Mouse (Mus musculus): ENCODE data around the gene Cabp4. TPM values are rescaled to one million over a fixed set of nuclear protein-coding genes. Genes with fewer than 3 reads are reported as not detected.

The Cabp4 gene
- polyA plus RNA-seq, 1 experiment from 2014 or later: not detected

Other genes starting within 250 kb of the Cabp4 start
- gene Tcirg1, start 236.9 kb downstream of the Cabp4 start, polyA plus RNA-seq (2014; fragmentation: Nextera tagmentation; extraction: Ambion mirVana): 34.8 and 40.5 TPM in 2 replicates
- 374 and 390 TPM in 2 replicates for gene Ndufs8, start 231.3 kb downstream of the Cabp4 start, polyA plus RNA-seq (2014; fragmentation: Nextera tagmentation; extraction: Ambion mirVana)
- gene Aldh3b1, start 214.2 kb downstream of the Cabp4 start, polyA plus RNA-seq (2014; fragmentation: Nextera tagmentation; extraction: Ambion mirVana): 1.9 and 2.3 TPM in 2 replicates
- 14.4 and 16.0 TPM in 2 replicates for gene Unc93b1, start 208.8 kb downstream of the Cabp4 start, polyA plus RNA-seq (2014; fragmentation: Nextera tagmentation; extraction: Ambion mirVana)
- gene Aldh3b3, start 185.4 kb downstream of the Cabp4 start, polyA plus RNA-seq (2014; fragmentation: Nextera tagmentation; extraction: Ambion mirVana): not detected in 2 replicates
- 0.99 and 1.0 TPM in 2 replicates for gene Aldh3b2, start 171.7 kb downstream of the Cabp4 start, polyA plus RNA-seq (2014; fragmentation: Nextera tagmentation; extraction: Ambion mirVana)
- gene Acy3, start 157.5 kb downstream of the Cabp4 start, polyA plus RNA-seq (2014; fragmentation: Nextera tagmentation; extraction: Ambion mirVana): 13.0 and 13.5 TPM in 2 replicates
- 0.13 and 0.16 TPM in 2 replicates for gene Tbx10, start 151.3 kb downstream of the Cabp4 start, polyA plus RNA-seq (2014; fragmentation: Nextera tagmentation; extraction: Ambion mirVana)
- 42.1 and 42.7 TPM in 2 replicates for gene Nudt8, start 143.5 kb downstream of the Cabp4 start, polyA plus RNA-seq (2014; fragmentation: Nextera tagmentation; extraction: Ambion mirVana)
- 2.4 and 2.9 TPM in 2 replicates for gene Gm49405, start 143.4 kb downstream of the Cabp4 start, polyA plus RNA-seq (2014; fragmentation: Nextera tagmentation; extraction: Ambion mirVana)
- 3.6 and 3.9 TPM in 2 replicates for gene Doc2g, start 140.7 kb downstream of the Cabp4 start, polyA plus RNA-seq (2014; fragmentation: Nextera tagmentation; extraction: Ambion mirVana)
- 247 and 248 TPM in 2 replicates for gene Ndufv1, start 131.2 kb downstream of the Cabp4 start, polyA plus RNA-seq (2014; fragmentation: Nextera tagmentation; extraction: Ambion mirVana)
- 746 and 810 TPM in 2 replicates for gene Gstp1, start 106.0 kb downstream of the Cabp4 start, polyA plus RNA-seq (2014; fragmentation: Nextera tagmentation; extraction: Ambion mirVana)
- gene Gstp2, start 98.0 kb downstream of the Cabp4 start, polyA plus RNA-seq (2014; fragmentation: Nextera tagmentation; extraction: Ambion mirVana): 7.8 and 8.8 TPM in 2 replicates
- gene Gstp3, start 84.5 kb downstream of the Cabp4 start, polyA plus RNA-seq (2014; fragmentation: Nextera tagmentation; extraction: Ambion mirVana): 1.0 and 1.3 TPM in 2 replicates
- 0.57 TPM in 1 of 2 replicates, not detected in the other for gene Cabp2, start 62.5 kb downstream of the Cabp4 start, polyA plus RNA-seq (2014; fragmentation: Nextera tagmentation; extraction: Ambion mirVana)
- gene Cdk2ap2, start 46.9 kb downstream of the Cabp4 start, polyA plus RNA-seq (2014; fragmentation: Nextera tagmentation; extraction: Ambion mirVana): 87.4 and 103 TPM in 2 replicates
- gene Pitpnm1, start 44.0 kb downstream of the Cabp4 start, polyA plus RNA-seq (2014; fragmentation: Nextera tagmentation; extraction: Ambion mirVana): 13.3 and 14.3 TPM in 2 replicates
- 89.7 and 96.0 TPM in 2 replicates for gene Aip, start 18.2 kb downstream of the Cabp4 start, polyA plus RNA-seq (2014; fragmentation: Nextera tagmentation; extraction: Ambion mirVana)
- gene Gpr152, start 4.2 kb downstream of the Cabp4 start, polyA plus RNA-seq (2014; fragmentation: Nextera tagmentation; extraction: Ambion mirVana): not detected in 2 replicates
- 174 and 189 TPM in 2 replicates for gene Coro1b, start 4.6 kb upstream of the Cabp4 start, polyA plus RNA-seq (2014; fragmentation: Nextera tagmentation; extraction: Ambion mirVana)
- 3.1 and 3.3 TPM in 2 replicates for gene Ptprcap, start 9.6 kb upstream of the Cabp4 start, polyA plus RNA-seq (2014; fragmentation: Nextera tagmentation; extraction: Ambion mirVana)
- 37.4 and 40.6 TPM in 2 replicates for gene Rps6kb2, start 19.3 kb upstream of the Cabp4 start, polyA plus RNA-seq (2014; fragmentation: Nextera tagmentation; extraction: Ambion mirVana)
- gene Carns1, start 31.4 kb upstream of the Cabp4 start, polyA plus RNA-seq (2014; fragmentation: Nextera tagmentation; extraction: Ambion mirVana): 2.3 and 3.1 TPM in 2 replicates
- gene Tbc1d10c, start 47.3 kb upstream of the Cabp4 start, polyA plus RNA-seq (2014; fragmentation: Nextera tagmentation; extraction: Ambion mirVana): 3.9 and 4.4 TPM in 2 replicates
- gene Ppp1ca, start 48.0 kb upstream of the Cabp4 start, polyA plus RNA-seq (2014; fragmentation: Nextera tagmentation; extraction: Ambion mirVana): 837 and 863 TPM in 2 replicates
- 33.2 and 38.3 TPM in 2 replicates for gene Rad9a, start 57.6 kb upstream of the Cabp4 start, polyA plus RNA-seq (2014; fragmentation: Nextera tagmentation; extraction: Ambion mirVana)
- 6.9 and 7.5 TPM in 2 replicates for gene Clcf1, start 70.2 kb upstream of the Cabp4 start, polyA plus RNA-seq (2014; fragmentation: Nextera tagmentation; extraction: Ambion mirVana)
- gene AC109138.7, start 70.3 kb upstream of the Cabp4 start, polyA plus RNA-seq (2014; fragmentation: Nextera tagmentation; extraction: Ambion mirVana): not detected in 2 replicates
- 30.8 and 30.9 TPM in 2 replicates for gene Pold4, start 87.9 kb upstream of the Cabp4 start, polyA plus RNA-seq (2014; fragmentation: Nextera tagmentation; extraction: Ambion mirVana)
- 21.7 and 25.4 TPM in 2 replicates for gene Ssh3, start 125.1 kb upstream of the Cabp4 start, polyA plus RNA-seq (2014; fragmentation: Nextera tagmentation; extraction: Ambion mirVana)
- gene Ankrd13d, start 139.1 kb upstream of the Cabp4 start, polyA plus RNA-seq (2014; fragmentation: Nextera tagmentation; extraction: Ambion mirVana): 6.4 and 7.8 TPM in 2 replicates
- 19.2 and 21.9 TPM in 2 replicates for gene Grk2, start 162.2 kb upstream of the Cabp4 start, polyA plus RNA-seq (2014; fragmentation: Nextera tagmentation; extraction: Ambion mirVana)